Mouse (Mus musculus) liver, embryonic 14.5 days (tissue): Measurements from ENCODE around the gene Zmpste24.

Experiments used
- CTCF ChIP-seq: IDR thresholded peaks from 2 replicates; pipeline ENCODE4 v1.5.1; 2016; ENCODE audit warnings: antibody characterized with exemption, low read depth, control low read depth
- EP300 ChIP-seq: IDR thresholded peaks from 2 replicates; pipeline ENCODE4 v1.6.1; 2016; ENCODE audit warnings: antibody characterized with exemption, low read depth

DNA sequence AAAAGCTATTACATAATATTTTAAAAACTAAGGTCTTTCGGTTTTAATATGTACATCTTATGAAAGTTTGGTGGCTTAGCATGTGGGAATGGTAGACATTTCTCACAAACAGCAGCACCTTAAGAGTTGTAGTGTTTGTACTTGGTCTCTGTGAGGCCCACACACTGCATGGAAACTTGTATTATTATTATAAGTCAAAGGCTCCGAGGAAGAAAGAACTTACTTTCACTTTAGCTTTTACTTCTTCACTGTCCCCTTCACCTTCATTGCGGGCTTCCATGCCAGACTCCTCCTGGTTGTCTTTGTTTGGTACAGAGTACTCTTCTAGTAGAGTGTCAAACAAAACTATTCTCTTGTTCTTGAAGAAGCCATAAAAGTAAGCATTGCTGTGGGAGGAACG, 23.8 kb downstream of the Zmpste24 start:
- TF ChIP-seq CTCF (no peak), EP300 (no peak)
